Mouse (Mus musculus) liver, embryonic 14.5 days (tissue): ENCODE data around the gene Creld1.

Experiments used
- CTCF ChIP-seq: IDR thresholded peaks from 2 replicates; pipeline ENCODE4 v1.5.1; 2016; ENCODE audit warnings: antibody characterized with exemption, low read depth, control low read depth
- EP300 ChIP-seq: IDR thresholded peaks from 2 replicates; pipeline ENCODE4 v1.6.1; 2016; ENCODE audit warnings: antibody characterized with exemption, low read depth

DNA sequence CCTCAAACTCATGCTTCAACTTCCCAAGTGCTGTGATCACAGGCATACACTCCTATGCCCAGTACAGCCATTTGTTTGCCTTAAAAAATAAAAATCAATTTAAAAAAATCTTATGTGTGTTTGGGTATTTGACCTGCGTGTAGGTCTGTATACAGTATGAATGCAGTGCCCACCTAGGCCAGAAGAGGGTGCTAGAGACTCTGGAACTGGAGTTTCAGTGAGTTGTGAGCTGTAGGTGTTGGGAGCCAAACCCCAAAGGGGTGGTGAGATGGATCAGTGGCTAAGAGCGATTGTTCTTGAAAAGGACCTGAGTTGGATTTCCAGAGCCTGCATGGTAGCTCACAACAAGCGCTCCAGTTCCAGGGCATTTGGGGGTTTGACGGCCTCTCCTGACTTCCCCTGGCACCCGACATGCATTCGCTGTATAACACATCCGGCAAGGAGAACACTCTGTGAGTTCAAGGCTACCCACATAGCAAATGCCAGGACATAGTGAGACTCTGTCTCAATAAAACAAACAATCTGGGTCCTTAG, 41.9 kb upstream of the Creld1 start:
- TF ChIP-seq CTCF (peak; percentile 90), EP300 (no peak)
